In genomic region chr3:108781884-108782270, GRCm38 (mm10) we compare ENCODE assay signal across 16 mouse cellular contexts. TPM values are rescaled to one million over a fixed set of nuclear protein-coding genes. Genes with fewer than 3 reads are reported as not detected.
DNase-seq lines count a peak whose midpoint lies in the region; ATAC-seq and TF ChIP-seq lines count a peak whose summit lies in the region.
"Had no signal": no experiment of that assay in that cellular context is flagged by ENCODE, and none has a peak within 500 bp of the region (broad histone marks: within the 10 kb centered on the region; RNA-seq: fewer than 3 reads in every experiment).

No protein-coding gene starts in this region.

- no peak for ATAC-seq in kidney, postnatal 0 days (replicated peaks; ENCODE audit: low FRiP score, low read depth)

- H3K27me3 ChIP-seq in kidney, postnatal 0 days (ENCODE audit: insufficient read depth, low read length) = no peaks in the 10 kb centered on the region

- no peaks in the 10 kb centered on the region for H3K36me3 ChIP-seq in kidney, postnatal 0 days (ENCODE audit: insufficient read depth, low read length)
- H3K36me3 ChIP-seq: G1E had no signal

- WGBS in kidney, postnatal 0 days = 71% methylated on average over 5 of the region's 5 CpGs

- no peak overlapping the region for H3K4me2 ChIP-seq in kidney, postnatal 0 days (ENCODE audit: low read length)
- H3K4me2 ChIP-seq: liver, embryonic 11.5 days; midbrain, embryonic 11.5 days had no signal

- H3K4me3 ChIP-seq in kidney, postnatal 0 days (replicated peaks; ENCODE audit: low read depth, low read length) = no peak overlapping the region
- H3K4me3 ChIP-seq in brown adipose tissue, adult 24 weeks (ENCODE audit: insufficient read depth, low read depth, low read length) = no peak overlapping the region

- H3K9ac ChIP-seq in kidney, postnatal 0 days (ENCODE audit: low read depth, low read length) = no peak overlapping the region

- H3K9me3 ChIP-seq in kidney, postnatal 0 days (replicated peaks; ENCODE audit: low read length) = no peaks in the 10 kb centered on the region; the same call in 1 of the 2 replicates

- TF ChIP-seq CTCF in kidney, postnatal 0 days (IDR thresholded peaks at IDR 0.05; ENCODE audit: low read depth) = no peak

- peak; percentile 35 for DNase-seq in gastrocnemius, postnatal 10 days
- DNase-seq in gastrocnemius, adult 8-10 months (ENCODE audit: low spot score in 2 of 2) = no peak
- peak; percentile 80 for DNase-seq in kidney, postnatal 0 days (ENCODE audit: low spot score)
- no peak for DNase-seq in kidney, adult 18-20 months
- DNase-seq in heart, postnatal 4 days = peak; percentile 59
- no peak for DNase-seq in natural killer cell, adult 2 months (ENCODE audit: low spot score in 2 of 2)
- no peak for DNase-seq in thymus, postnatal 4 days
- DNase-seq: cerebellum, postnatal 25 days; kidney, adult 11 months had no signal

- H3K4me1 ChIP-seq in kidney, postnatal 0 days (replicated peaks; ENCODE audit: insufficient read depth, low read length) = no peaks in the 10 kb centered on the region
- H3K4me1 ChIP-seq in brown adipose tissue, adult 24 weeks (ENCODE audit: control insufficient read depth, insufficient read depth, insufficient read length, low read length) = no peaks in the 10 kb centered on the region

- H3K27ac ChIP-seq in kidney, postnatal 0 days = no peak overlapping the region; the same call in 1 of the 2 replicates
- peak overlapping the region; percentile 51; the same call in 1 of the 2 replicates for H3K27ac ChIP-seq in brown adipose tissue, adult 24 weeks (replicated peaks; ENCODE audit: low read depth, low read length)

RNA-seq across cellular contexts. Expression of gene Aknad1, which starts 42.4 kb away (rescaled TPM):
- total RNA-seq in gastrocnemius, postnatal 10 days (2021) = under 1 TPM; 0.27 to 0.31 TPM
- under 1 TPM; 0.11 to 0.34 (median 0.15) TPM for total RNA-seq in gastrocnemius, adult 8-10 months (2022)
- not detected in 2 replicates for polyA plus RNA-seq in kidney, postnatal 0 days (2015; fragmentation: Nextera tagmentation; extraction: Ambion mirVana)
- not detected in 2 replicates for polyA plus RNA-seq in brown adipose tissue, adult 24 weeks (2012; ENCODE audit: insufficient read depth, insufficient read length, missing spikeins)
- total RNA-seq in heart, postnatal 4 days (2021) = under 1 TPM; 0.12 to 0.23 TPM
- total RNA-seq: adrenal gland, postnatal 25 days; layer of hippocampus, adult 18-20 months had no signal
- polyA plus RNA-seq: G1E; lung, embryonic 16.5 days; midbrain, embryonic 11.5 days had no signal

RNA-seq across cellular contexts. Expression of gene Stxbp3, which starts 58.4 kb away (rescaled TPM):
- total RNA-seq in gastrocnemius, postnatal 10 days (2021) = 10 to 100 TPM; 31.8 to 38.5 TPM
- total RNA-seq in gastrocnemius, adult 8-10 months (2022) = 10 to 100 TPM; 34.9 to 50.3 (median 38.4) TPM
- polyA plus RNA-seq in kidney, postnatal 0 days (2015; fragmentation: Nextera tagmentation; extraction: Ambion mirVana) = 35.5 and 37.6 TPM in 2 replicates
- polyA plus RNA-seq in brown adipose tissue, adult 24 weeks (2012; ENCODE audit: insufficient read depth, insufficient read length, missing spikeins) = 21.5 and 25.5 TPM in 2 replicates
- 10 to 100 TPM; 30.6 to 31.7 TPM for total RNA-seq in heart, postnatal 4 days (2021)

RNA-seq across cellular contexts. Expression of gene Gpsm2, which starts 59.8 kb away (rescaled TPM):
- 10 to 100 TPM; 14.2 to 15.3 TPM for total RNA-seq in gastrocnemius, postnatal 10 days (2021)
- 1 to 10 TPM in 1 of 4 experiments, under 1 TPM in 3; 0.56 to 1.2 (median 0.74) TPM for total RNA-seq in gastrocnemius, adult 8-10 months (2022)
- 26.7 and 29.0 TPM in 2 replicates for polyA plus RNA-seq in kidney, postnatal 0 days (2015; fragmentation: Nextera tagmentation; extraction: Ambion mirVana)
- 0.54 and 0.83 TPM in 2 replicates for polyA plus RNA-seq in brown adipose tissue, adult 24 weeks (2012; ENCODE audit: insufficient read depth, insufficient read length, missing spikeins)
- total RNA-seq in heart, postnatal 4 days (2021) = 10 to 100 TPM; 24.0 to 24.7 TPM

Comparison
In these comparisons a context has a peak if more than half of its experiments do, and no peak if none do; other contexts are left out.
1. DNase-seq: peak in gastrocnemius, postnatal 10 days (single experiment), kidney, postnatal 0 days (single experiment) and heart, postnatal 4 days (single experiment); none in gastrocnemius, adult 8-10 months (0 of 2), kidney, adult 18-20 months (single experiment), natural killer cell, adult 2 months (0 of 2) and thymus, postnatal 4 days (single experiment).
2. RNA of gene Gpsm2, which starts 59.8 kb away (total RNA-seq): 24.0 to 24.7 TPM in heart, postnatal 4 days and 14.2 to 15.3 TPM in gastrocnemius, postnatal 10 days; 0.56 to 1.2 TPM in gastrocnemius, adult 8-10 months; every median in the first group is over 4 times any median in the second.